Mouse (Mus musculus): Measurements from ENCODE around the gene Fam78a.

- no peak for TF ChIP-seq CTCF (IDR thresholded peaks at IDR 0.05; ENCODE audit: borderline replicate concordance, control insufficient read depth, extremely low read depth, insufficient read depth, low read length, poor library complexity)
- TF ChIP-seq POLR2A (IDR thresholded peaks at IDR 0.05; ENCODE audit: control insufficient read depth, extremely low read depth, insufficient read depth, low read length, poor library complexity), result no peak
Measured at GRCm38 (mm10) chr2:32121150-32121549, 36.5 kb upstream of the Fam78a start.
